Mouse (Mus musculus): ENCODE data around the gene Dmac1. TPM values are rescaled to one million over a fixed set of nuclear protein-coding genes. Genes with fewer than 3 reads are reported as not detected.

Dmac1 gene
- total and polyA plus RNA-seq, 3 experiments: 63.4 to 108 (median 74.2) TPM

DNA sequence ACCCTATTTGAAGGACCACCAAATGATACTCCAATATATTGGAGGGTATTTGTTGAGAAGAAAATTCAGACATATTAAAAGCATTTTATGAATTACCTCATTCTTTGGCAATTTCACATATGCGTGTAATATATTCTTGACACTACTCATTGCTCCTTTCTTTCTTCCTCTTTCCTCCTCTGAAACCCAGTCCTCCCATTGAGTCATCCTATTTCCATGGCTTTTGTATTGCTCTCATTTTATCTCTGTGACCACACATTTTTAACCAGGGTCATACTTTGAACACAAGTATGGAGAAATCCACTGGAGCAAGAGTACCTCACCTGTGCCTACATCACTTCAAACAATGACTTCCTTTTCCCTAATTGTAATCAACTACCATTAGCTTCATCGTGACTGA, 13.9 kb downstream of the Dmac1 start:
- Histone ChIP-seq H3K79me2 (replicated peaks; ENCODE audit: control insufficient read depth, extremely low read depth, insufficient read depth, poor library complexity, severe bottlenecking) (no peaks in the 10 kb centered on the region), H3K4me3 (replicated peaks in 1 of 3; ENCODE audit: low read depth in 2 of 3, low read length in 2 of 3, poor library complexity in 1 of 3) (no peak overlapping the region), H3K9me3 (replicated peaks; ENCODE audit: low read length) (no peaks in the 10 kb centered on the region), H3K27ac (ENCODE audit: insufficient read depth, low read depth) (no peak overlapping the region), H3K4me1 (ENCODE audit: control insufficient read depth in 1 of 2, insufficient read depth in 2 of 2) (peaks cover 0 to 19% of the 10 kb centered on the region in 2 experiments; a peak in 1 of 4 replicates), H3K36me3 (replicated peaks in 1 of 2; ENCODE audit: control insufficient read depth in 1 of 2, insufficient read depth in 1 of 2, low read length in 1 of 2) (no peaks in the 10 kb centered on the region), H3K4me2 (ENCODE audit: insufficient read depth, low read depth, poor library complexity, severe bottlenecking) (no peak overlapping the region), H3K27me3 (replicated peaks) (no peaks in the 10 kb centered on the region), H3K9ac (ENCODE audit: insufficient read depth, low read depth) (no peak overlapping the region)
- in situ Hi-C loops (cut with MboI; ENCODE audit: low pct_ligation_motif_present, low pct_unique_long_range_greater_than_20kb, low sequenced_read_pairs) (no loop called here), dilution Hi-C loops (cut with MboI; ENCODE audit: extremely low pct_ligation_motif_present, extremely low pct_unique_long_range_greater_than_20kb, low sequenced_read_pairs) (no loop called here)
- DNase-seq (ENCODE audit: extremely low read depth): no peak
- no peak for TF ChIP-seq ZNF384 (IDR thresholded peaks at IDR 0.05; ENCODE audit: low read depth, low read length)
- TF ChIP-seq TCF12 (IDR thresholded peaks at IDR 0.05; ENCODE audit: low read depth, low read length): no peak
- TF ChIP-seq SMC3 (IDR thresholded peaks at IDR 0.05; ENCODE audit: low read depth, low read length): no peak
- no peak for TF ChIP-seq PAX5 (IDR thresholded peaks at IDR 0.05; ENCODE audit: low read length)
- TF ChIP-seq POLR2A (IDR thresholded peaks at IDR 0.05; ENCODE audit: low read depth, low read length): no peak
- no peak for TF ChIP-seq USF2 (conservative IDR thresholded peaks at IDR 0.05; ENCODE audit: low read depth, low read length)
- TF ChIP-seq ELF1 (IDR thresholded peaks at IDR 0.05; ENCODE audit: low read depth, low read length): no peak
- no peak for TF ChIP-seq JUN (IDR thresholded peaks at IDR 0.05; ENCODE audit: insufficient read depth, low read depth, low read length)
- TF ChIP-seq MXI1 (IDR thresholded peaks at IDR 0.05; ENCODE audit: low read depth, low read length): no peak
- TF ChIP-seq JUND (conservative IDR thresholded peaks at IDR 0.05; ENCODE audit: low read depth, low read length): no peak

DNA sequence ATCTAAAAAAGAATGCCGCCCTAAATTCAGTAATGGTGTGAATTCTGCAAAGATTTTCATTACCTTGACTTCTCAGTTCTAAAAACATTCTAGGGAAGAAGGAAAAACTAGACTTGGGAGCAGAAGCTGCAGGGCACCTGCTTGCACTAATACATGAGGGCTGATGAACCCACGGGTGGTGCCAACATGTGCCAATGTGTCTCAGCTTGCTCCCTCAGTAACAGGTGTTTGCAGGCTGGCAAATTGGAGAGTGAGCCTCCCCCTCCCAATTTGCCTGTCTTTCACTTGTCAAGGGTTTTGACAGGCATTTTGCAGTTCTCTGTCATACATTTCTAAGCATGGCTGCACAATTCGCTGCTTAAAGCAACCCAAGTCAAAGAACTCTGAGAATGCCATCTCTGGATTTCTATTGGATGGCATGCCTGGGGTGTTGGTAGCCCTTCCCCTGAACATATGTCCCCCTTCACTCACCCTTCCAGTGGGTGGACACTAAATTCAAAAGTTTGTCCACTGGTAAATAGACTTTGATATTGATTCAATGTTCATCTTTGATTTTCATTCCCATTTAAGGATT, 14.5 kb downstream of the Dmac1 start:
- TF ChIP-seq MYC (IDR thresholded peaks at IDR 0.05; ENCODE audit: low read depth, low read length) (no peak), JUND (conservative IDR thresholded peaks at IDR 0.05; ENCODE audit: low read depth, low read length) (no peak)

DNA sequence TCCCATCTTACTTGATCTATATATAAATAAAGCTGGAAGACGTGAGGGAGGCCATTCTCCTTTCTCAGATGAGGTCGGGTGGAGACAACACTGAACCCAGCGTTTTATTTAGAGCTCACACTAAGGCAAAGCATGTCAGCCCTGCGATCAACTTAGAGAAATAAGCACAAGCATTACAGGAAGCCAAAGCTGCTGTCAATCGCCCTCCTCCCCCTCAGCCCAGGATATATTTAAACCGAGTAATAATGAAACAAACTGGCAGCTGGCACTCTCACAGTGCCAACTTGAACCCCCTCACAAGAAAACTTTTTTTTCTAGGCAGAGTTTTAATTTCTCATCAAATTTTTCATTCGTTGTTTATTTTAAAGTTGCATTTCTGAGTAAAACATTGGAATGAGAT, 15.7 kb downstream of the Dmac1 start:
- Histone ChIP-seq H3K9me3 (replicated peaks; ENCODE audit: low read length) (no peaks in the 10 kb centered on the region), H3K4me3 (replicated peaks in 1 of 3; ENCODE audit: low read depth in 2 of 3, low read length in 2 of 3, poor library complexity in 1 of 3) (no peak overlapping the region), H3K27ac (ENCODE audit: insufficient read depth, low read depth) (no peak overlapping the region), H3K4me2 (ENCODE audit: insufficient read depth, low read depth, poor library complexity, severe bottlenecking) (peak overlapping the region; percentile 60; the same call in 1 of the 2 replicates), H3K79me2 (replicated peaks; ENCODE audit: control insufficient read depth, extremely low read depth, insufficient read depth, poor library complexity, severe bottlenecking) (no peaks in the 10 kb centered on the region), H3K9ac (ENCODE audit: insufficient read depth, low read depth) (no peak overlapping the region), H3K4me1 (ENCODE audit: control insufficient read depth in 1 of 2, insufficient read depth in 2 of 2) (peaks cover 0 to 12% of the 10 kb centered on the region in 2 experiments; a peak in 1 of 4 replicates), H3K36me3 (replicated peaks in 1 of 2; ENCODE audit: control insufficient read depth in 1 of 2, insufficient read depth in 1 of 2, low read length in 1 of 2) (no peaks in the 10 kb centered on the region), H3K27me3 (replicated peaks) (no peaks in the 10 kb centered on the region)
- DNase-seq (ENCODE audit: extremely low read depth): no peak
- no peak for TF ChIP-seq ZKSCAN1 (IDR thresholded peaks at IDR 0.05; ENCODE audit: borderline replicate concordance, low read depth, low read length)
- no peak for TF ChIP-seq RCOR1 (conservative IDR thresholded peaks at IDR 0.05; ENCODE audit: low read depth, low read length)
- no peak for TF ChIP-seq ZMIZ1 (IDR thresholded peaks at IDR 0.05; ENCODE audit: low read depth, low read length)
- no peak for TF ChIP-seq ELF1 (IDR thresholded peaks at IDR 0.05; ENCODE audit: low read depth, low read length)
- no peak for TF ChIP-seq EP300 (IDR thresholded peaks at IDR 0.05; ENCODE audit: low read length)
- TF ChIP-seq BHLHE40 (IDR thresholded peaks at IDR 0.05; ENCODE audit: low read depth, low read length): no peak
- no peak for TF ChIP-seq KAT2A (IDR thresholded peaks at IDR 0.05; ENCODE audit: insufficient replicate concordance, low read length)
- TF ChIP-seq POLR2AphosphoS2 (IDR thresholded peaks at IDR 0.05; ENCODE audit: low read depth, low read length): no peak
- no peak for TF ChIP-seq POLR2A (IDR thresholded peaks at IDR 0.05; ENCODE audit: low read depth, low read length)
- no peak for TF ChIP-seq MYC (IDR thresholded peaks at IDR 0.05; ENCODE audit: low read depth, low read length)
- TF ChIP-seq PAX5 (IDR thresholded peaks at IDR 0.05; ENCODE audit: low read length): no peak
- TF ChIP-seq USF1 (IDR thresholded peaks at IDR 0.05; ENCODE audit: low read depth, low read length): no peak
- no peak for TF ChIP-seq UBTF (IDR thresholded peaks at IDR 0.05; ENCODE audit: low read depth, low read length)
- TF ChIP-seq JUN (IDR thresholded peaks at IDR 0.05; ENCODE audit: insufficient read depth, low read depth, low read length): no peak
- no peak for TF ChIP-seq SIN3A (IDR thresholded peaks at IDR 0.05; ENCODE audit: low read length)
- no peak for TF ChIP-seq TBP (conservative IDR thresholded peaks at IDR 0.05; ENCODE audit: low read depth, low read length)
- no peak for TF ChIP-seq SMC3 (IDR thresholded peaks at IDR 0.05; ENCODE audit: low read depth, low read length)
- dilution Hi-C loops (cut with MboI; ENCODE audit: extremely low pct_ligation_motif_present, extremely low pct_unique_long_range_greater_than_20kb, low sequenced_read_pairs): no loop called here
- in situ Hi-C loops (cut with MboI; ENCODE audit: low pct_ligation_motif_present, low pct_unique_long_range_greater_than_20kb, low sequenced_read_pairs): no loop called here

More for the DNA sequence above, 14.5 kb downstream of the Dmac1 start:
- Histone ChIP-seq H3K4me3 (replicated peaks in 1 of 3; ENCODE audit: low read depth in 2 of 3, low read length in 2 of 3, poor library complexity in 1 of 3) (no peak overlapping the region), H3K4me1 (ENCODE audit: control insufficient read depth in 1 of 2, insufficient read depth in 2 of 2) (peaks cover 0 to 19% of the 10 kb centered on the region in 2 experiments; a peak in 1 of 4 replicates), H3K27me3 (replicated peaks) (no peaks in the 10 kb centered on the region), H3K36me3 (replicated peaks in 1 of 2; ENCODE audit: control insufficient read depth in 1 of 2, insufficient read depth in 1 of 2, low read length in 1 of 2) (no peaks in the 10 kb centered on the region), H3K79me2 (replicated peaks; ENCODE audit: control insufficient read depth, extremely low read depth, insufficient read depth, poor library complexity, severe bottlenecking) (no peaks in the 10 kb centered on the region), H3K9me3 (replicated peaks; ENCODE audit: low read length) (no peaks in the 10 kb centered on the region), H3K4me2 (ENCODE audit: insufficient read depth, low read depth, poor library complexity, severe bottlenecking) (no peak overlapping the region), H3K9ac (ENCODE audit: insufficient read depth, low read depth) (no peak overlapping the region), H3K27ac (ENCODE audit: insufficient read depth, low read depth) (no peak overlapping the region)
- no peak for DNase-seq (ENCODE audit: extremely low read depth)
- dilution Hi-C loops (cut with MboI; ENCODE audit: extremely low pct_ligation_motif_present, extremely low pct_unique_long_range_greater_than_20kb, low sequenced_read_pairs): no loop called here
- in situ Hi-C loops (cut with MboI; ENCODE audit: low pct_ligation_motif_present, low pct_unique_long_range_greater_than_20kb, low sequenced_read_pairs): no loop called here
